Mouse (Mus musculus) hindbrain, embryonic 16.5 days (tissue): ENCODE measurements around the gene Cox5a. TPM values are rescaled to one million over a fixed set of nuclear protein-coding genes. Genes with fewer than 3 reads are reported as not detected.
A peak's percentile ranks its signal among the peaks of the same experiment; 100 is the strongest.

Source experiments
- ATAC-seq: fragments of 200-750 bp; cut with Nextera tagmentation; 2 replicates; pipeline ENCODE4 v1.8.0; 2017; ENCODE audit warnings: moderate TSS enrichment, moderate library complexity
- H3K27ac ChIP-seq: fragments of 300-500 bp; sonication (generic); 2 replicates; pipeline ENCODE4 v1.5.1; 2014; ENCODE audit warnings: low read depth, mild to moderate bottlenecking, control low read depth, low read length, moderate library complexity
- H3K27me3 ChIP-seq: fragments of 300-500 bp; sonication (generic); replicated peaks from 2 replicates; pipeline ENCODE4 v1.6.1; 2014; ENCODE audit warnings: low read length; ENCODE audit not compliant: control insufficient read depth, insufficient read depth
- H3K36me3 ChIP-seq: fragments of 300-500 bp; sonication (generic); 2 replicates; pipeline ENCODE4 v1.6.1; 2014; ENCODE audit warnings: mild to moderate bottlenecking, low read length, moderate library complexity, mixed read lengths; ENCODE audit not compliant: control insufficient read depth, insufficient read depth
- H3K4me1 ChIP-seq: fragments of 300-500 bp; sonication (generic); 2 replicates; pipeline ENCODE4 v1.6.1; 2014; ENCODE audit warnings: low read depth, low read length; ENCODE audit not compliant: control insufficient read depth, insufficient read depth
- H3K4me2 ChIP-seq: fragments of 300-500 bp; sonication (generic); 2 replicates; pipeline ENCODE4 v1.6.1; 2014; ENCODE audit warnings: mild to moderate bottlenecking, low read length, control low read depth, moderate library complexity
- H3K4me3 ChIP-seq: fragments of 300-500 bp; sonication (generic); 2 replicates; pipeline ENCODE4 v1.5.1; 2014; ENCODE audit warnings: mild to moderate bottlenecking, low read length, control low read depth, moderate library complexity
- H3K9ac ChIP-seq: fragments of 300-500 bp; sonication (generic); 2 replicates; pipeline ENCODE4 v1.6.1; 2014; ENCODE audit warnings: low read depth, mild to moderate bottlenecking, control low read depth, low read length, moderate library complexity
- H3K9me3 ChIP-seq: fragments of 300-500 bp; sonication (generic); 2 replicates; pipeline ENCODE4 v1.6.1; 2014; ENCODE audit warnings: mild to moderate bottlenecking, low read length, moderate library complexity; ENCODE audit not compliant: control insufficient read depth
- whole genome bisulfite sequencing: fragments of 180-500 bp; shearing (Covaris S2); extraction: QIAGEN DNeasy Blood & Tissue Kit; methylation state at CpG from one replicate; pipeline ENCODE4 v1.1.7; 2014; 5-methylcytosine and 5-hydroxymethylcytosine counted together
- polyA plus RNA-seq: library from polyadenylated mRNA; unstranded; fragments of >200 nt; fragmentation: Nextera tagmentation; extraction: Ambion mirVana; gene quantifications from 2 replicates; pipeline ENCODE4 v1.2.1, GENCODE M21; 2015

Cox5a gene
- polyA plus RNA-seq, 1 experiment from 2014 or later, result 1,047 TPM

GRCm38 (mm10) chr9:57502911-57503621, 18.0 kb upstream of the Cox5a start:
- WGBS, result 3% methylated on average over 23 of the region's 23 CpGs
- Histone ChIP-seq H3K27ac (no peak overlapping the region), H3K9ac (peak overlapping the region; percentile 68), H3K27me3 (peaks cover 25% of the 10 kb centered on the region), H3K36me3 (no peaks in the 10 kb centered on the region), H3K4me1 (peaks cover 49% of the 10 kb centered on the region), H3K4me2 (peak overlapping the region; percentile 96), H3K4me3 (peak overlapping the region; percentile 48), H3K9me3 (no peaks in the 10 kb centered on the region)
- ATAC-seq, result no peak

- peaks cover 25% of the 10 kb centered on the region for H3K27me3 ChIP-seq
- WGBS, result under 1% methylated on average over 43 of the region's 46 CpGs
- H3K27ac ChIP-seq, result peak within 1 kb of the TSS; percentile 49; the same call in 1 of the 2 replicates
- peak within 1 kb of the TSS; percentile 68 for H3K9ac ChIP-seq
- H3K9me3 ChIP-seq, result no peaks in the 10 kb centered on the region
- peaks cover 46% of the 10 kb centered on the region for H3K4me1 ChIP-seq
- no peaks in the 10 kb centered on the region for H3K36me3 ChIP-seq
- peak; percentile 40; the same call in 1 of the 2 replicates for ATAC-seq
- peak within 1 kb of the TSS; percentile 48 for H3K4me3 ChIP-seq
- H3K4me2 ChIP-seq, result peak within 1 kb of the TSS; percentile 96
Measured at GRCm38 (mm10) chr9:57503622-57504380, 17.3 kb upstream of the Cox5a start, which contains the start of gene Rpp25. Gene Rpp25 (plus strand): TSS chr9:57504026.

DNA sequence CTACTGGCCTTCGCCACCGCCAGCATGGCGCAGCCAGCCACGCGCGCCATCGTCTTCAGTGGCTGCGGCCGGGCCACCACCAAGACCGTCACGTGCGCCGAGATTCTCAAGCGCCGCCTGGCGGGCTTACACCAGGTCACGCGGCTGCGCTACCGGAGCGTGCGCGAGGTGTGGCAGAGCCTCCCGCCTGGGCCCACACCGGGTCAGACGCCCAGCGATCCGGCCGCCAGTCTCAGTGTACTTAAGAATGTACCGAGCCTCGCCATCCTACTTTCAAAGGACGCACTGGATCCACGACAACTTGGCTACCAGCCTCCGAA, 16.7 kb upstream of the Cox5a start:
- Histone ChIP-seq H3K9ac (peak overlapping the region; percentile 68), H3K4me2 (peak overlapping the region; percentile 96), H3K4me3 (peak overlapping the region; percentile 48), H3K36me3 (no peaks in the 10 kb centered on the region), H3K27me3 (peaks cover 25% of the 10 kb centered on the region), H3K4me1 (peaks cover 46% of the 10 kb centered on the region), H3K9me3 (no peaks in the 10 kb centered on the region), H3K27ac (no peak overlapping the region)
- WGBS, result 1% methylated on average over 32 of the region's 34 CpGs
- peak; percentile 71 for ATAC-seq

- Histone ChIP-seq H3K4me3 (peak overlapping the region; percentile 48), H3K27ac (peak overlapping the region; percentile 49), H3K27me3 (peaks cover 21% of the 10 kb centered on the region), H3K9ac (no peak overlapping the region), H3K36me3 (no peaks in the 10 kb centered on the region), H3K4me1 (peaks cover 46% of the 10 kb centered on the region), H3K9me3 (no peaks in the 10 kb centered on the region), H3K4me2 (peak overlapping the region; percentile 96)
- no peak for ATAC-seq
- 44% methylated on average over 10 of the region's 10 CpGs for WGBS
Measured at GRCm38 (mm10) chr9:57504891-57505290, 16.2 kb upstream of the Cox5a start.

- Histone ChIP-seq H3K9me3 (no peaks in the 10 kb centered on the region), H3K4me1 (peaks cover 46% of the 10 kb centered on the region), H3K27ac (peak overlapping the region; percentile 49), H3K4me2 (peak overlapping the region; percentile 96), H3K9ac (peak overlapping the region; percentile 23; the same call in 1 of the 2 replicates), H3K4me3 (0 out of 2 replicates have a peak overlapping the region, but pooled peaks have one; percentile 1), H3K36me3 (no peaks in the 10 kb centered on the region), H3K27me3 (peaks cover 21% of the 10 kb centered on the region)
- WGBS, result 6% methylated on average over 8 of the region's 8 CpGs
- ATAC-seq, result peak; percentile 67
Measured at GRCm38 (mm10) chr9:57505700-57506099, 15.4 kb upstream of the Cox5a start.

DNA sequence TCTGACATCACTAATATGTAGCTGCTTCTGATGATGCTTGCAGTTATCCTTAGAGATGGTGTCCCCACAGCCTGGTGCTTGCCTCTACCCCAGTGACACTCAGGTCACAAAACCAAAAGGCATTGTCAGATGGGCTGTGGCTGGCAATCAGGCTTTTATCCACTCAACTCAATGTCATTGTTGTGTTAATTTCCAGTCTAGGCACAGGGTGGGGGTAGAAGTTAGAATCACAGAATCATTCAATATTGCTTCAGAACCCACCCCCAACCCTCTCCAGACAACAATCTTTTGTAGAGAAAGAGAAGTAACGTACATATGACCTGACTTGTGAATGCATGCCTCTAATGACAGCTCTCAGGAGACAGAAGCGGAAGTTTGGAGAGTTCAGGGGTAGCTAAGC, 10.5 kb upstream of the Cox5a start:
- Histone ChIP-seq H3K27ac (no peak overlapping the region), H3K4me2 (no peak overlapping the region), H3K4me3 (no peak overlapping the region), H3K27me3 (peaks cover under 1% of the 10 kb centered on the region; the same call in 1 of the 2 replicates), H3K36me3 (no peaks in the 10 kb centered on the region), H3K9me3 (no peaks in the 10 kb centered on the region), H3K9ac (no peak overlapping the region), H3K4me1 (peaks cover 4% of the 10 kb centered on the region; the same call in 1 of the 2 replicates)
- no peak for ATAC-seq
- WGBS, result 50% methylated on average over 2 of the region's 2 CpGs

GRCm38 (mm10) chr9:57517113-57517512, 4.0 kb upstream of the Cox5a start:
- WGBS, result 6% methylated on average over 3 of the region's 3 CpGs
- Histone ChIP-seq H3K27me3 (no peaks in the 10 kb centered on the region), H3K4me2 (no peak overlapping the region), H3K27ac (peak overlapping the region; percentile 48; the same call in 1 of the 2 replicates), H3K9ac (no peak overlapping the region; the same call in 1 of the 2 replicates), H3K9me3 (no peaks in the 10 kb centered on the region), H3K36me3 (no peaks in the 10 kb centered on the region), H3K4me1 (peaks cover 4% of the 10 kb centered on the region), H3K4me3 (no peak overlapping the region)
- ATAC-seq, result no peak

- no peaks in the 10 kb centered on the region for H3K9me3 ChIP-seq
- peak; percentile 57 for ATAC-seq
- WGBS, result 25% methylated on average over 16 of the region's 16 CpGs
Measured at GRCm38 (mm10) chr9:57520375-57521055, 559 bp upstream of the Cox5a start.

More at GRCm38 (mm10) chr9:57520375-57521055, 559 bp upstream of the Cox5a start:
- Histone ChIP-seq H3K4me1 (peaks cover 24% of the 10 kb centered on the region), H3K36me3 (no peaks in the 10 kb centered on the region), H3K9ac (peak overlapping the region; percentile 98), H3K4me3 (peak overlapping the region; percentile 98), H3K4me2 (peak overlapping the region; percentile 79), H3K27me3 (no peaks in the 10 kb centered on the region), H3K27ac (peak overlapping the region; percentile 95)
